Mouse (Mus musculus) liver, adult (tissue): ENCODE data around the gene Hrc.

Experiments used
- GATA4 ChIP-seq: IDR thresholded peaks from 2 replicates; pipeline ENCODE4 v1.6.1; 2014; ENCODE audit warnings: mild to moderate bottlenecking, low read length; ENCODE audit not compliant: insufficient replicate concordance

Hrc gene

DNA sequence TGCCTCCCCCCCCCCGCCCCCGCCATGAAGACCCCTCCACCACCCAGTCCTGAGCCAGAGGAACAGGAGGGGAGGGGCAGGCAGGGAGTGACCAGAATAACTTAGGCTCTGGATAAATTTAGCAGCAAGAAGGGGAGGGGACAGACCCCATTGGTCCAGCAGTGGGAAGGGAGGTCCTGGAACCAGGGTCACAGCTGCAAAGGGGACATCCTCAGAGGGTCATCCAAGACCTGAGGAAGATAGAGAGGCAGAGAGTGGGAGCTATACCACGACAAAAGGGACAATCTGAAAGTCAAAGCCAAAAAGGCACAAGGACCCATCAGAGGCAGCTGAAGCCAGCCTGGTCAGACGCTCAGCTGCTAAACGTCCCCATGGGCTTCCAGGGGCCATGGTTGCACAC, at the start of gene Hrc:
Gene Hrc, plus strand, starts transcription at position 235 of the 400 bp plus-strand sequence.
- TF ChIP-seq GATA4: no peak

DNA sequence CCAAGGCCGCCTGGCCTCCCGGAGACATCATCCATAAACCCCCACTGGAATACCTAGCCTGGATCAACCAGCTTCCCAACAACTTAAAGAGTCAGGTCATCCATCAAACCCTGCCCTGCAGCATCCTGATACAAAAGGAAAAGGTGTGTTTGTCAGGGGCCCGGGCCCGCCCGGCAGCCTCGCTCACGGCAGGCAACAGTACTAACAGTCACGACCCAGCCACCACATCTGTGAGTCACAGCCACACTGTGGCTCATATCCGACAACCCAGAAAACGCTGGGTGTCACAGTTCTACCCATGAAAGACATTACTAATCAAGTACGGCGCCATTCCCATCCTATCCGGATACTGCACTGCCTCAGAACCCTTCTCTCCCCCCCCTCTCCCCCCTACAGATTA, 48.6 kb upstream of the Hrc start:
- no peak for TF ChIP-seq GATA4

GRCm38 (mm10) chr7:45296626-45297025, 38.5 kb upstream of the Hrc start:
- TF ChIP-seq GATA4: no peak

DNA sequence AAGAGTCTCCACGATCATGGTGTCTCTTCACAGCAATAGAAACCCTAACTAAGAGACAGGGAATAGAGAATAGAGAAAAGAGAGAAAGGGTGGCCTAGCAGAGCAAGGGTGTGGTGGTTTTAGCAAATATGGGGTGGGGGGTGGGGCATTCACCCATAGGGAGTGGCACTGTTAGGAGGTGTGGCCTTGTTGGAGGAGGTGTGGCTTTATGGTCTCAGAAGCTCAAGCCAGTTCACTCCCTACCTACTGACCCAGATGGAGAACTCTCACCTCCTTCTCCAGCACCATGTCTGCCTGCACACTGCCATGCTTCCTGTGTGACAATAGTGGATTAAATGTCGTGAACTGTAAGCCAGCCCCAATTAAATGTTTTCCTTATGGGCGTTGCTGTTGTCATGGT, 37.5 kb upstream of the Hrc start:
- TF ChIP-seq GATA4: no peak

DNA sequence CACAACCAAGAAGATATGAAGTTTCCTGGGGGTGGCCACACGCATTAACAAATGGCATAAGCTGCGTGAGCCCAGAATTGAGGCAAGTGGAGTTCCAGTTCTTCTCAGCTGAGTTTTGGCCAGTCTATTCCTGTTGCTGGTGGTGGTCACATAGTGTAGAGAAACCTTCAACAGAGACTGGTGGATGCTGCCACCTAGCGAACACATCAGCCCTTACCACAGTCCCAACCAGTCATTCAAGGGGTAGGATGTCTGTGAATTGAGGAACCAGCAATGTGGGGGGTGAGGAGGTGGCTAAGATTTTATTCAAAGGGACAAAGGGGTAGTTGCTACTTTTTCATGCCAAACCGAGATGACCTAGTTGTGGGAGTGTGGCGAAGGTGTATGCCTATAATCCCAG, 35.3 kb upstream of the Hrc start:
- TF ChIP-seq GATA4: no peak

DNA sequence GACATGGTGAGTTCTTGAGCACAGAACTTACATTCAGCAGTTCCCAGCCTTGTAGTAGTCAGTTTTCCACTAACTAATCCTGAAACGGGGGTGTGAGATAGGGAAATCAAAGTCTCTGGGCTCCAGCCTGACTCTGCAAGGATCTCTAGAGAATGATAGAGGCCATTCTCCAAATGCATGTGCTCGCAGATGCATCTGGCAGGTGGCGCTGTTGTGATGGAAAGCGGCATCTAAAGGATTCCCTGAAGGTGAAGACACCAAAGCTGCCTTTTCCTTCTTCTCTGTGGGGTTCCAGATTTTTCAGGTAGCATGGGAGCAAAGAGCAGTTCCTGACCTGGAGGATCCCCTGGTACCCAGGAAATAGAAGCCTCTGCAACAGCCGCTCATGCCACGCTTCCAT, 34.8 kb upstream of the Hrc start:
- TF ChIP-seq GATA4: no peak

DNA sequence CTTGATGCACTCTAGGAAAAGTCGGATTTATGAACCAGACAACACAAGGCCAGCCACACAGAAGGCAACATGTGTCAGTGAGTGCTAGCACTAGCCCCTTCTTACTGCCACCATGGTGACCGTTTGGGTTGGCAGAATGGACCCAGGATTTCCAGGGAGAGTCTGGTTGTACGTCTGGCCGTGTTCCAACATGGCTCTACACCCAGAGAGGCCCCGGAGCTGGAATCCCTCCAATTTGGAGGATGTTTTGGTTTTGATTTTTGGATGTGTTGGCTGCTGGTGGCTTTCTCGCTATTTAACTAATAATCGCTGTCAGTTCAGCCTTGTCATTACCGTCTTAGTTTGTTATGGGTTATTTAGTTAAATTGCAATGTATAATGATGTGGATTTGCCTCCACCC, 32.5 kb upstream of the Hrc start:
- TF ChIP-seq GATA4: no peak

- no peak for TF ChIP-seq GATA4
Observed at GRCm38 (mm10) chr7:45304869-45305268, 30.2 kb upstream of the Hrc start.

DNA sequence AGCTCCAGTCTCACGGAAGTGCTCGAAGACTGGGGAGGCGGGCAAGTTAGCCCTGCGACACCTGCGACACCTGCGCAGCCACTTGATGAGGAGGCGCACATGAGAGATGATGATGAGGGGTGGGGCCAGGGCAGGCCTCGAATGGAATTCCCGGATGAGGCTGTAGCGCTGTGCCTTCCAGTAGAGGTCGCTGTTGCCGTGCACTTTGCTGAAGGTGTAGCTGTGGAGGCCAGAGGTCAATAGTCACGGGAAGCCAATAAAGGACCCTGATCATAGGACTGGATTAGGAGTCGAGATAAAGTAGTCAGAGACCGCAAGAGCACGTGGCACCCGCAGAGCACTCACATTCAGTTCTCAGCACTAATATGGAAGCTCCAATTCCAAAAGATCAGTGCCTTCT, 29.8 kb upstream of the Hrc start:
- TF ChIP-seq GATA4: no peak

DNA sequence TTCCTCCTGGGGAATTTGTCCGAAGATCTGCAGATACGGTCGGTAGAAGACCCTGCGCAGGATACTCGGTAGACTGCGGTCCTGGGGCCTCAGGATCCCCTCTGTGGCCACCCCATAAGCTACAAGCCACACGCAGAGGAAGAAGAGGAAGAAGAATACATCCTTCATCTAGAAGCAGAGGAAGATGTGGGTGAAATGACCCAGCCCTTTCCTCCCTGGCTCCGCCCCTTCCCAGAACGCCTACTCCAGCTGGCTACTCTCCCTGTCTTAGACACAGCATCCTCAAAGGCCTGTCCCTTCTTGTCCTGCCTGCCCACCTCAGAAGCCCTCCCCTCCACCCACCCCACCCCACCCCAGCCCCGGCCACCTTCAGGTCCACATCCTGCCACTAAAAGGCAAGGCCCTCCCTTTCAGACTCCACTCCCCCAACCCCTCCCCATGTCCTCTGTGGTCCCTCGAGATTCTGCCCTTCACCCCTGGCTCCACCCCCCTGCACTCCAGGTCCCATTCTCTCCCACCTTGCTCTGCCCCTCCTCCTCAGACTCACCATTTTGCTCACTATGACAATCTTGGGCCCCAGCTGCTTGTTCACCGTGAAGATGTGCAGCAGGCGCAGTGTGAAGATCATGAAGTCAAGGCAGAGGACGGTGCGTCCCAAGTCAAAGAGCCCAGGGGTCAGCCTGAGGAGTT, 26.4 kb upstream of the Hrc start:
- no peak for TF ChIP-seq GATA4

GRCm38 (mm10) chr7:45309455-45309854, 25.6 kb upstream of the Hrc start:
- no peak for TF ChIP-seq GATA4

- TF ChIP-seq GATA4: no peak
Observed at GRCm38 (mm10) chr7:45312023-45312422, 23.1 kb upstream of the Hrc start.

GRCm38 (mm10) chr7:45312686-45313453, 22.2 kb upstream of the Hrc start:
- no peak for TF ChIP-seq GATA4

DNA sequence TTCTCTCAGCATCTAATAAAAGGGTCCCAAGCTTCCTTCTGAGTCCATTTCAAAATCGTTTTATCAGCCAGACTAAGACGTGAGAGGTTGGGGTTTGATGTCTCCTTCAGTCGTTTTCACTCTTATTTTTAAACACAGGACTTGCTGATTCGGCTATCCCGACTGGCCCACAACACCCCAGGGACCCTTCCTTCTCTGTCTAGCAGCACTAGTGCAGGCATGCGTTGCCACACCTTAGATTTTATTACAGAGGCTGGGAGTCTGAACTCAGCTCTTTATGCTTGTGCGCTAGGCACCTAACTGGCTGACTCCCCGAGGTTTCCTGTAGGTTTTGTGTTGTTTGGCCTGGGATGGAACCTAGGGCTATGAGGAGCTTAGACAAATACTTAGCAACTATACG, 21.6 kb upstream of the Hrc start:
- TF ChIP-seq GATA4: no peak

DNA sequence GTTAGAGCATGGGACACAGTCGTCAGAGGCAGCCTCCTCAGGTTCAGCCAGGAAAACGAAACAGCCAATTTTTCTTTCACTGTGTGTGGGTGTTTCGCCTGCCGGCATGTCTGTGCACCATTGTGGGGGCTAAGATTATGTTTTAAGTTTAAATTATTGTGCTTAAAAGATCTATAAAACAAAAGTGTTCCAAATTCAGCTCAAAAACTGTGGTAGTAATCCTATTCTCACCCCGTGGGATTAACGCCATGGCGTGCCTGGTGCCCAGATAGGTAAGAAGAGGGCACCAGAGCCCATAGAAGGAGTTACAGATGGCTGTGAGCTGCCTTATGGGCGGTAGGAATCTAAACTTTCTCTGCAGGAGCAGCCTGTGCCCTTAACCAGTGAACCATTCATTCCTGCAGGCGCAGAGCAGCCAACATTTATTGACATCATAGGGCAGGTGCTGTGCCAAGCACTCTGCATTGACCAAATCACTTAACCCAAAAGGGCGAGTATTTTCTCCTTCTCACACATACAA, 19.8 kb upstream of the Hrc start:
- no peak for TF ChIP-seq GATA4

DNA sequence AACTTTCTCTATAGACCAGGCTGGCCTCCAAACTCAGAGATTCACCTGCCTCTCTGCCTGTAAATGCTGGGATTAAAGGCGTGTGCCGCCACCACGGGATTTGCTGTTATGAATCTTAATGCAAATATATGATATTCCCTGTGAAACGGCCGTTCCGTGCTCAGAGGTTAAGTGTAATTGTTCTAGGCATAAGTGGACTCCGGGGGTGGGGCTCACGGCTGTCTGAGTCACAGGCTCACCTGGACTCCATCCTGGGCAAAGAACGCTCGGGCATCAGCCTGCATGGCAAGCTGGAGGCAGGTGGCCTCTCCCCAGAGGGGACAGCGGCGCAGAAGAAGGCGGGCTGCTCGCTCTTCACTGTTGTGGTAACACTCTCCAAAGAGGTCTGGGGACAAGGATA, 18.6 kb upstream of the Hrc start:
- TF ChIP-seq GATA4: no peak
